Mouse (Mus musculus) kidney, embryonic 15.5 days (tissue): ENCODE data around the gene Fars2. TPM values are rescaled to one million over a fixed set of nuclear protein-coding genes. Genes with fewer than 3 reads are reported as not detected.

Experiments
- ATAC-seq: fragments of 200-750 bp; cut with Nextera tagmentation; replicated peaks from 2 replicates; pipeline ENCODE4 v1.8.0; 2017; ENCODE audit warnings: moderate TSS enrichment; ENCODE audit not compliant: low FRiP score
- H3K27ac ChIP-seq: fragments of 300-500 bp; sonication (generic); 2 replicates; pipeline ENCODE4 v1.5.1; 2015; ENCODE audit warnings: mild to moderate bottlenecking, inconsistent platforms
- H3K27me3 ChIP-seq: fragments of 300-500 bp; sonication (generic); 2 replicates; pipeline ENCODE4 v1.6.1; 2015; ENCODE audit warnings: inconsistent platforms
- H3K36me3 ChIP-seq: fragments of 300-500 bp; sonication (generic); 2 replicates; pipeline ENCODE4 v1.6.1; 2015; ENCODE audit warnings: inconsistent platforms
- H3K4me1 ChIP-seq: fragments of 300-500 bp; sonication (generic); 2 replicates; pipeline ENCODE4 v1.6.1; 2015; ENCODE audit warnings: inconsistent platforms
- H3K4me2 ChIP-seq: fragments of 300-500 bp; sonication (generic); 2 replicates; pipeline ENCODE4 v1.6.1; 2015; ENCODE audit warnings: moderate library complexity, mild to moderate bottlenecking, inconsistent platforms
- H3K4me3 ChIP-seq: fragments of 300-500 bp; sonication (generic); replicated peaks from 2 replicates; pipeline ENCODE4 v1.5.1; 2015; ENCODE audit warnings: mild to moderate bottlenecking, inconsistent platforms
- H3K9ac ChIP-seq: fragments of 300-500 bp; sonication (generic); 2 replicates; pipeline ENCODE4 v1.6.1; 2015; ENCODE audit warnings: mild to moderate bottlenecking, inconsistent platforms
- H3K9me3 ChIP-seq: fragments of 300-500 bp; sonication (generic); replicated peaks from 2 replicates; pipeline ENCODE4 v1.6.1; 2016; ENCODE audit warnings: inconsistent platforms
- WGBS: fragments of 180-500 bp; shearing (Covaris S2); methylation state at CpG from one replicate; pipeline ENCODE4 v1.1.7; 2015; ENCODE audit warnings: mixed read lengths; 5-methylcytosine and 5-hydroxymethylcytosine counted together
- polyA plus RNA-seq: library from polyadenylated mRNA; unstranded; fragments of >200 nt; fragmentation: Nextera tagmentation; extraction: Ambion mirVana; gene quantifications from 2 replicates; pipeline ENCODE4 v1.2.1, GENCODE M21; 2015

The Fars2 gene
- polyA plus RNA-seq, 1 experiment from 2014 or later = 35.8 TPM

GRCm38 (mm10) chr13:36305306-36305705 is 188.1 kb downstream of the Fars2 start:
- Histone ChIP-seq H3K27me3 (no peaks in the 10 kb centered on the region), H3K4me1 (no peaks in the 10 kb centered on the region), H3K9me3 (no peaks in the 10 kb centered on the region), H3K36me3 (no peaks in the 10 kb centered on the region), H3K4me2 (no peak overlapping the region), H3K27ac (no peak overlapping the region), H3K9ac (no peak overlapping the region), H3K4me3 (no peak overlapping the region)
- no peak for ATAC-seq
- WGBS = 60% methylated on average over 2 of the region's 2 CpGs

GRCm38 (mm10) chr13:36307386-36307785 is 190.2 kb downstream of the Fars2 start:
- H3K27me3 ChIP-seq = no peaks in the 10 kb centered on the region
- no peak overlapping the region for H3K4me2 ChIP-seq
- H3K4me1 ChIP-seq = no peaks in the 10 kb centered on the region
- H3K9me3 ChIP-seq = no peaks in the 10 kb centered on the region
- 75% methylated on average over 4 of the region's 4 CpGs for WGBS
- no peak for ATAC-seq
- H3K36me3 ChIP-seq = no peaks in the 10 kb centered on the region
- H3K9ac ChIP-seq = no peak overlapping the region
- H3K4me3 ChIP-seq = no peak overlapping the region
- no peak overlapping the region for H3K27ac ChIP-seq

- Histone ChIP-seq H3K36me3 (no peaks in the 10 kb centered on the region), H3K4me1 (no peaks in the 10 kb centered on the region), H3K9me3 (no peaks in the 10 kb centered on the region), H3K27me3 (no peaks in the 10 kb centered on the region), H3K27ac (no peak overlapping the region), H3K4me2 (no peak overlapping the region), H3K9ac (no peak overlapping the region), H3K4me3 (no peak overlapping the region)
- WGBS = 66% methylated on average over 1 of the region's 1 CpGs
- ATAC-seq = no peak
Measured at GRCm38 (mm10) chr13:36309160-36309559, 191.9 kb downstream of the Fars2 start.

GRCm38 (mm10) chr13:36314218-36314617 is 197.0 kb downstream of the Fars2 start:
- Histone ChIP-seq H3K4me3 (no peak overlapping the region), H3K9ac (no peak overlapping the region), H3K4me2 (no peak overlapping the region), H3K27me3 (no peaks in the 10 kb centered on the region), H3K9me3 (no peaks in the 10 kb centered on the region), H3K27ac (no peak overlapping the region), H3K4me1 (no peaks in the 10 kb centered on the region), H3K36me3 (no peaks in the 10 kb centered on the region)
- 60% methylated on average over 8 of the region's 8 CpGs for WGBS
- no peak for ATAC-seq

GRCm38 (mm10) chr13:36314860-36315800 is 197.9 kb downstream of the Fars2 start:
- no peak for ATAC-seq
- no peaks in the 10 kb centered on the region for H3K9me3 ChIP-seq
- H3K9ac ChIP-seq = no peak overlapping the region
- H3K4me1 ChIP-seq = no peaks in the 10 kb centered on the region
- no peak overlapping the region for H3K4me2 ChIP-seq
- H3K4me3 ChIP-seq = no peak overlapping the region
- 83% methylated on average over 10 of the region's 10 CpGs for WGBS
- H3K27ac ChIP-seq = no peak overlapping the region
- no peaks in the 10 kb centered on the region for H3K27me3 ChIP-seq
- no peaks in the 10 kb centered on the region for H3K36me3 ChIP-seq

GRCm38 (mm10) chr13:36317824-36318223 is 200.6 kb downstream of the Fars2 start:
- Histone ChIP-seq H3K4me3 (no peak overlapping the region), H3K4me1 (no peaks in the 10 kb centered on the region), H3K9ac (no peak overlapping the region), H3K36me3 (no peaks in the 10 kb centered on the region), H3K4me2 (no peak overlapping the region), H3K9me3 (no peaks in the 10 kb centered on the region), H3K27ac (no peak overlapping the region), H3K27me3 (no peaks in the 10 kb centered on the region)
- WGBS = 82% methylated on average over 3 of the region's 3 CpGs
- ATAC-seq = no peak

- Histone ChIP-seq H3K36me3 (no peaks in the 10 kb centered on the region), H3K27ac (no peak overlapping the region), H3K4me1 (no peaks in the 10 kb centered on the region), H3K27me3 (no peaks in the 10 kb centered on the region), H3K4me2 (no peak overlapping the region), H3K4me3 (no peak overlapping the region), H3K9me3 (no peaks in the 10 kb centered on the region), H3K9ac (no peak overlapping the region)
- ATAC-seq = no peak
- WGBS = 91% methylated on average over 2 of the region's 2 CpGs
Measured at GRCm38 (mm10) chr13:36324624-36325023, 207.4 kb downstream of the Fars2 start.

GRCm38 (mm10) chr13:36326539-36326938 is 209.3 kb downstream of the Fars2 start:
- 66% methylated on average over 3 of the region's 3 CpGs for WGBS
- Histone ChIP-seq H3K27me3 (no peaks in the 10 kb centered on the region), H3K4me3 (no peak overlapping the region), H3K4me2 (no peak overlapping the region), H3K4me1 (no peaks in the 10 kb centered on the region), H3K27ac (no peak overlapping the region), H3K9me3 (no peaks in the 10 kb centered on the region), H3K36me3 (no peaks in the 10 kb centered on the region), H3K9ac (no peak overlapping the region)
- no peak for ATAC-seq

GRCm38 (mm10) chr13:36329871-36330270 is 212.7 kb downstream of the Fars2 start:
- H3K9ac ChIP-seq = no peak overlapping the region
- H3K4me3 ChIP-seq = no peak overlapping the region
- no peak overlapping the region for H3K27ac ChIP-seq
- WGBS = 84% methylated on average over 2 of the region's 2 CpGs
- H3K36me3 ChIP-seq = no peaks in the 10 kb centered on the region
- no peak overlapping the region for H3K4me2 ChIP-seq
- no peaks in the 10 kb centered on the region for H3K4me1 ChIP-seq
- no peaks in the 10 kb centered on the region for H3K27me3 ChIP-seq
- no peaks in the 10 kb centered on the region for H3K9me3 ChIP-seq
- ATAC-seq = no peak

GRCm38 (mm10) chr13:36330542-36330941 is 213.3 kb downstream of the Fars2 start:
- Histone ChIP-seq H3K27ac (no peak overlapping the region), H3K4me3 (no peak overlapping the region), H3K27me3 (no peaks in the 10 kb centered on the region), H3K36me3 (no peaks in the 10 kb centered on the region), H3K4me2 (no peak overlapping the region), H3K9ac (no peak overlapping the region), H3K9me3 (no peaks in the 10 kb centered on the region), H3K4me1 (no peaks in the 10 kb centered on the region)
- WGBS = 85% methylated on average over 3 of the region's 3 CpGs
- ATAC-seq = no peak

GRCm38 (mm10) chr13:36334748-36335147 is 217.5 kb downstream of the Fars2 start:
- Histone ChIP-seq H3K27me3 (no peaks in the 10 kb centered on the region), H3K4me1 (no peaks in the 10 kb centered on the region), H3K9me3 (no peaks in the 10 kb centered on the region), H3K36me3 (no peaks in the 10 kb centered on the region), H3K4me2 (no peak overlapping the region), H3K9ac (no peak overlapping the region), H3K27ac (no peak overlapping the region), H3K4me3 (no peak overlapping the region)
- WGBS = 66% methylated on average over 5 of the region's 5 CpGs
- no peak for ATAC-seq

- ATAC-seq = no peak
- Histone ChIP-seq H3K9ac (no peak overlapping the region), H3K27me3 (no peaks in the 10 kb centered on the region), H3K36me3 (no peaks in the 10 kb centered on the region), H3K4me1 (no peaks in the 10 kb centered on the region), H3K4me3 (no peak overlapping the region), H3K9me3 (no peaks in the 10 kb centered on the region), H3K4me2 (no peak overlapping the region), H3K27ac (no peak overlapping the region)
- 67% methylated on average over 11 of the region's 11 CpGs for WGBS
Measured at GRCm38 (mm10) chr13:36351529-36351928, 234.3 kb downstream of the Fars2 start.

GRCm38 (mm10) chr13:36357469-36357868 is 240.3 kb downstream of the Fars2 start:
- no peaks in the 10 kb centered on the region for H3K4me1 ChIP-seq
- no peak overlapping the region for H3K4me3 ChIP-seq
- H3K27ac ChIP-seq = no peak overlapping the region
- H3K4me2 ChIP-seq = no peak overlapping the region
- no peaks in the 10 kb centered on the region for H3K27me3 ChIP-seq
- no peaks in the 10 kb centered on the region for H3K9me3 ChIP-seq
- H3K36me3 ChIP-seq = no peaks in the 10 kb centered on the region
- 80% methylated on average over 4 of the region's 4 CpGs for WGBS
- no peak for ATAC-seq
- H3K9ac ChIP-seq = no peak overlapping the region
